Mouse (Mus musculus): Measurements from ENCODE around the gene Lonrf3. TPM values are rescaled to one million over a fixed set of nuclear protein-coding genes. Genes with fewer than 3 reads are reported as not detected.

Gene Lonrf3
- polyA plus RNA-seq, 1 experiment: 1.2 TPM

- peak; percentile 69 for DNase-seq (ENCODE audit: low read depth)
Observed at GRCm38 (mm10) chrX:36393279-36393678, 65.1 kb downstream of the Lonrf3 start.

GRCm38 (mm10) chrX:36400980-36401379, 72.8 kb downstream of the Lonrf3 start, which contains the start of gene Gm6268:
Gene Gm6268 (plus strand): TSS chrX:36401280.
- no peak for TF ChIP-seq POLR2A (IDR thresholded peaks at IDR 0.05; ENCODE audit: borderline replicate concordance, extremely low read depth, insufficient read depth, insufficient read length, poor library complexity, severe bottlenecking)
- no peak for TF ChIP-seq CTCF (IDR thresholded peaks at IDR 0.05; ENCODE audit: borderline replicate concordance, extremely low read depth, insufficient read depth, insufficient read length)
- no peak for DNase-seq (ENCODE audit: low read depth)

More at GRCm38 (mm10) chrX:36393279-36393678, 65.1 kb downstream of the Lonrf3 start:
- TF ChIP-seq CTCF (IDR thresholded peaks at IDR 0.05; ENCODE audit: borderline replicate concordance, extremely low read depth, insufficient read depth, insufficient read length): peak; percentile 1; the same call in 1 of the 2 replicates
- no peak for TF ChIP-seq POLR2A (IDR thresholded peaks at IDR 0.05; ENCODE audit: borderline replicate concordance, extremely low read depth, insufficient read depth, insufficient read length, poor library complexity, severe bottlenecking)

GRCm38 (mm10) chrX:36402316-36402715, 74.2 kb downstream of the Lonrf3 start:
- no peak for DNase-seq (ENCODE audit: low read depth)
- TF ChIP-seq CTCF (IDR thresholded peaks at IDR 0.05; ENCODE audit: borderline replicate concordance, extremely low read depth, insufficient read depth, insufficient read length) (peak; percentile 28; the same call in 1 of the 2 replicates), POLR2A (IDR thresholded peaks at IDR 0.05; ENCODE audit: borderline replicate concordance, extremely low read depth, insufficient read depth, insufficient read length, poor library complexity, severe bottlenecking) (no peak)

Other genes with a start within 250 kb of the Lonrf3 start
- gene Il13ra1, start 216.2 kb upstream of the Lonrf3 start, polyA plus RNA-seq (2012; rRNA removed): 2.6 and 3.7 TPM in 2 replicates
- gene Zcchc12, start 132.4 kb upstream of the Lonrf3 start, polyA plus RNA-seq (2012; rRNA removed): 161 and 162 TPM in 2 replicates
- gene Gm6268, start 72.9 kb downstream of the Lonrf3 start, polyA plus RNA-seq (2012; rRNA removed): not detected in 2 replicates
- 0.11 TPM in 1 of 2 replicates, not detected in the other for gene Gm14569, start 163.5 kb downstream of the Lonrf3 start, polyA plus RNA-seq (2012; rRNA removed)